Mouse (Mus musculus): Measurements from ENCODE around the gene Aldh16a1.

- TF ChIP-seq POLR2A (IDR thresholded peaks at IDR 0.05; ENCODE audit: low read depth, low read length) (no peak), CTCF (IDR thresholded peaks at IDR 0.05; ENCODE audit: borderline replicate concordance, insufficient read depth, low read length) (no peak)
These were observed 13.1 kb downstream of the Aldh16a1 start for GRCm38 (mm10) chr7:45141319-45141718.
